Mouse (Mus musculus) hindbrain, embryonic 14.5 days (tissue): ENCODE data around the gene Taf8. TPM values are rescaled to one million over a fixed set of nuclear protein-coding genes. Genes with fewer than 3 reads are reported as not detected.
"Not testable (repeated sequence)": the region's sequence is repeated elsewhere in the genome, so short reads cannot be mapped to it uniquely, and the experiment has no call there.

Experiments used
- ATAC-seq: fragments of 200-750 bp; cut with Nextera tagmentation; 2 replicates; pipeline ENCODE4 v1.8.0; 2017; ENCODE audit warnings: moderate number of reproducible peaks, mild to moderate bottlenecking, moderate TSS enrichment, moderate library complexity; ENCODE audit not compliant: low FRiP score
- DNase-seq: peaks from one replicate; pipeline ENCODE4 v3.0.0-alpha.2; 2015; ENCODE audit warnings: low spot score
- H3K27ac ChIP-seq: fragments of 300-500 bp; sonication (generic); 2 replicates; pipeline ENCODE4 v1.5.1; 2014; ENCODE audit warnings: mild to moderate bottlenecking, moderate library complexity
- H3K27me3 ChIP-seq: fragments of 300-500 bp; sonication (generic); 2 replicates; pipeline ENCODE4 v1.6.1; 2014; ENCODE audit warnings: mild to moderate bottlenecking, low read length, mixed read lengths; ENCODE audit not compliant: control insufficient read depth, insufficient read depth
- H3K36me3 ChIP-seq: fragments of 300-500 bp; sonication (generic); replicated peaks from 2 replicates; pipeline ENCODE4 v1.6.1; 2014; ENCODE audit not compliant: control insufficient read depth, insufficient read depth
- H3K4me1 ChIP-seq: fragments of 300-500 bp; sonication (generic); replicated peaks from 2 replicates; pipeline ENCODE4 v1.6.1; 2014; ENCODE audit warnings: antibody characterized with exemption, low read length, mixed read lengths; ENCODE audit not compliant: control insufficient read depth, insufficient read depth
- H3K4me2 ChIP-seq: fragments of 300-500 bp; sonication (generic); replicated peaks from 2 replicates; pipeline ENCODE4 v1.6.1; 2014; ENCODE audit warnings: mild to moderate bottlenecking, moderate library complexity
- H3K4me3 ChIP-seq: fragments of 300-500 bp; sonication (generic); replicated peaks from 2 replicates; pipeline ENCODE4 v1.5.1; 2014; ENCODE audit warnings: mild to moderate bottlenecking, low read length
- H3K9ac ChIP-seq: fragments of 300-500 bp; sonication (generic); 2 replicates; pipeline ENCODE4 v1.6.1; 2014
- H3K9me3 ChIP-seq: fragments of 300-500 bp; sonication (generic); 2 replicates; pipeline ENCODE4 v1.6.1; 2016; ENCODE audit warnings: low read length; ENCODE audit not compliant: control insufficient read depth
- WGBS: fragments of 180-500 bp; shearing (Covaris S2); extraction: QIAGEN DNeasy Blood & Tissue Kit; methylation state at CpG from one replicate; pipeline ENCODE4 v1.1.7; 2014; 5-methylcytosine and 5-hydroxymethylcytosine counted together
- polyA plus RNA-seq: library from polyadenylated mRNA; unstranded; fragments of >200 nt; fragmentation: Nextera tagmentation; extraction: Ambion mirVana; gene quantifications from 2 replicates; pipeline ENCODE4 v1.2.1, GENCODE M21; 2014

The Taf8 gene
- polyA plus RNA-seq, 1 experiment from 2014 or later, result 16.9 TPM

- H3K36me3 ChIP-seq, result peaks cover 28% of the 10 kb centered on the region
- not testable (repeated sequence) for H3K27me3 ChIP-seq, ATAC-seq, H3K27ac ChIP-seq, H3K9me3 ChIP-seq, DNase-seq, H3K9ac ChIP-seq, H3K4me3 ChIP-seq
- H3K4me1 ChIP-seq, result peaks cover 15% of the 10 kb centered on the region
- peak overlapping the region; percentile 91 for H3K4me2 ChIP-seq
- 78% methylated on average over 6 of the region's 6 CpGs for WGBS
Observed at GRCm38 (mm10) chr17:47502707-47503045, 584 bp upstream of the Taf8 start.

GRCm38 (mm10) chr17:47501531-47501930 is 561 bp downstream of the Taf8 start:
- Histone ChIP-seq H3K27me3 (no peaks in the 10 kb centered on the region), H3K4me2 (peak overlapping the region; percentile 91), H3K36me3 (peaks cover 36% of the 10 kb centered on the region), H3K4me3 (peak overlapping the region; percentile 81), H3K9ac (peak overlapping the region; percentile 69), H3K4me1 (peaks cover 15% of the 10 kb centered on the region), H3K9me3 (no peaks in the 10 kb centered on the region), H3K27ac (no peak overlapping the region; the same call in 1 of the 2 replicates)
- no peak for ATAC-seq
- WGBS, result 7% methylated on average over 11 of the region's 11 CpGs
- DNase-seq, result no peak

GRCm38 (mm10) chr17:47494132-47494531 is 8.0 kb downstream of the Taf8 start:
- Histone ChIP-seq H3K4me3 (no peak overlapping the region), H3K4me2 (no peak overlapping the region), H3K9me3 (no peaks in the 10 kb centered on the region), H3K36me3 (peaks cover 91% of the 10 kb centered on the region), H3K27ac (no peak overlapping the region), H3K4me1 (no peaks in the 10 kb centered on the region), H3K9ac (no peak overlapping the region), H3K27me3 (no peaks in the 10 kb centered on the region)
- DNase-seq, result no peak
- no peak for ATAC-seq
- 93% methylated on average over 11 of the region's 11 CpGs for WGBS

- H3K9me3 ChIP-seq, result no peaks in the 10 kb centered on the region
- H3K27me3 ChIP-seq, result no peaks in the 10 kb centered on the region
- H3K9ac ChIP-seq, result no peak overlapping the region
- no peak overlapping the region for H3K4me2 ChIP-seq
- ATAC-seq (no peak), DNase-seq (no peak)
- 90% methylated on average over 6 of the region's 6 CpGs for WGBS
- H3K4me1 ChIP-seq, result no peaks in the 10 kb centered on the region
- peaks cover 91% of the 10 kb centered on the region for H3K36me3 ChIP-seq
- no peak overlapping the region for H3K4me3 ChIP-seq
- no peak overlapping the region for H3K27ac ChIP-seq
Observed at GRCm38 (mm10) chr17:47493653-47494052, 8.4 kb downstream of the Taf8 start.

GRCm38 (mm10) chr17:47492731-47493130 is 9.4 kb downstream of the Taf8 start:
- Histone ChIP-seq H3K4me3 (no peak overlapping the region), H3K36me3 (peaks cover 86% of the 10 kb centered on the region), H3K4me2 (no peak overlapping the region), H3K9ac (no peak overlapping the region), H3K27me3 (no peaks in the 10 kb centered on the region), H3K4me1 (no peaks in the 10 kb centered on the region), H3K9me3 (no peaks in the 10 kb centered on the region), H3K27ac (no peak overlapping the region)
- 89% methylated on average over 6 of the region's 6 CpGs for WGBS
- DNase-seq, result no peak
- no peak for ATAC-seq

GRCm38 (mm10) chr17:47490791-47491190 is 11.3 kb downstream of the Taf8 start:
- ATAC-seq, result no peak
- WGBS, result 80% methylated on average over 9 of the region's 9 CpGs
- peaks cover 76% of the 10 kb centered on the region for H3K36me3 ChIP-seq

GRCm38 (mm10) chr17:47485791-47486190 is 16.3 kb downstream of the Taf8 start:
- H3K4me2 ChIP-seq, result no peak overlapping the region
- peaks cover 27% of the 10 kb centered on the region for H3K36me3 ChIP-seq
- H3K4me3 ChIP-seq, result no peak overlapping the region
- H3K9me3 ChIP-seq, result no peaks in the 10 kb centered on the region
- no peak overlapping the region for H3K27ac ChIP-seq
- DNase-seq (no peak), ATAC-seq (no peak)
- H3K4me1 ChIP-seq, result no peaks in the 10 kb centered on the region
- H3K27me3 ChIP-seq, result no peaks in the 10 kb centered on the region
- no peak overlapping the region for H3K9ac ChIP-seq
- WGBS, result 80% methylated on average over 3 of the region's 3 CpGs

More at GRCm38 (mm10) chr17:47490791-47491190, 11.3 kb downstream of the Taf8 start:
- Histone ChIP-seq H3K9ac (no peak overlapping the region), H3K4me3 (no peak overlapping the region), H3K4me2 (no peak overlapping the region), H3K9me3 (no peaks in the 10 kb centered on the region), H3K27me3 (no peaks in the 10 kb centered on the region), H3K27ac (no peak overlapping the region), H3K4me1 (no peaks in the 10 kb centered on the region)
- DNase-seq, result no peak

- Histone ChIP-seq H3K4me3 (no peak overlapping the region), H3K27ac (no peak overlapping the region), H3K4me2 (no peak overlapping the region), H3K27me3 (no peaks in the 10 kb centered on the region), H3K9ac (no peak overlapping the region), H3K9me3 (no peaks in the 10 kb centered on the region), H3K4me1 (no peaks in the 10 kb centered on the region), H3K36me3 (peaks cover 19% of the 10 kb centered on the region)
- WGBS, result 11% methylated on average over 3 of the region's 3 CpGs
- ATAC-seq, result no peak
- no peak for DNase-seq
Observed at GRCm38 (mm10) chr17:47484993-47485392, 17.1 kb downstream of the Taf8 start.

- H3K9me3 ChIP-seq, result no peaks in the 10 kb centered on the region
- H3K4me3 ChIP-seq, result no peak overlapping the region
- WGBS, result 23% methylated on average over 1 of the region's 1 CpGs
- ATAC-seq (peak; percentile 41; the same call in 1 of the 2 replicates), DNase-seq (no peak)
- no peaks in the 10 kb centered on the region for H3K4me1 ChIP-seq
- H3K27me3 ChIP-seq, result no peaks in the 10 kb centered on the region
- peaks cover 14% of the 10 kb centered on the region; the same call in 1 of the 2 replicates for H3K36me3 ChIP-seq
- H3K4me2 ChIP-seq, result no peak overlapping the region
- H3K9ac ChIP-seq, result no peak overlapping the region
- H3K27ac ChIP-seq, result no peak overlapping the region
Observed at GRCm38 (mm10) chr17:47484241-47484921, 17.7 kb downstream of the Taf8 start.

GRCm38 (mm10) chr17:47482401-47482800 is 19.7 kb downstream of the Taf8 start:
- DNase-seq, result peak; percentile 63
- no peak for ATAC-seq
- WGBS, result 37% methylated on average over 2 of the region's 2 CpGs

More at GRCm38 (mm10) chr17:47482401-47482800, 19.7 kb downstream of the Taf8 start:
- Histone ChIP-seq H3K27me3 (no peaks in the 10 kb centered on the region), H3K9ac (no peak overlapping the region), H3K36me3 (0 out of 2 replicates have a peak, but pooled peaks cover under 1% of the 10 kb centered on the region), H3K9me3 (no peaks in the 10 kb centered on the region), H3K4me1 (no peaks in the 10 kb centered on the region), H3K4me3 (no peak overlapping the region), H3K4me2 (no peak overlapping the region), H3K27ac (no peak overlapping the region)
